Mouse (Mus musculus): ENCODE data around the gene 9430015G10Rik. TPM values are rescaled to one million over a fixed set of nuclear protein-coding genes. Genes with fewer than 3 reads are reported as not detected.
"Not testable (repeated sequence)": the region's sequence is repeated elsewhere in the genome, so short reads cannot be mapped to it uniquely, and the experiment has no call there.

Gene 9430015G10Rik
- polyA plus RNA-seq, 1 experiment from 2014 or later, result 38.4 TPM

DNA sequence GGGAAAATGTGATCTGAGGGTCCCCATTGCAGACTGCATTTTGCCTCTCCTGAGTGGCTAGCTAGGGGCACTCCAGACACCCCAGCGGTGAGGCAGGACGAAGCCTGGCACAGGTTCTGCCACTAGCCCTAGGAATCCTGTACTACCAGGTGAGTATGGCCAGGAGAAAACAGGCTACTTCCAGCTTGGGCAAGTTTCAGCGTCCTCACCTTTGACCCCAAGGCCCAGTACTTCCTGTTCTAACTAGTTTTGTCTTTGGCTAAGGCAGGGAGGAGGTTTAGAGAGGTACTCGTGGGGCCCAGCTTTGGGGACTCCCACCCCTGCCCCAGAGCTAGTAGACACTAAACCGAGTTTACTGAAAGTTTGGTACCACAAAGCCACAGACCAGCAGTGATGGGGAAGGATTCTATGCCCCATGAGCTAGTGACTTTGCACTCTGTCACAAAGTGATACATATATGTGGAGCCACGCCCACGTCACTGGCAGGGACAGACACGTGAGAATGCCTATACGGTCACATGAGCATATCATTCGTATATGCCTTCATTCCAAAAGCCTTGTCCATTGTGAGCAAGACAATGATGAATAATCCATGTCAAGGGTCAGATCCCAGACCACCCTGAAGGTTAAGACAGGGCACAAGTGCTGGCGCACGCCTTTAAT is 24.3 kb downstream of the 9430015G10Rik start:
- Histone ChIP-seq H3K27me3 (ENCODE audit: control insufficient read depth, insufficient read depth, low read length) (no peaks in the 10 kb centered on the region), H3K4me3 (ENCODE audit: low read depth, low read length) (no peak overlapping the region), H3K36me3 (ENCODE audit: control insufficient read depth, insufficient read depth, low read length) (no peaks in the 10 kb centered on the region), H3K4me2 (replicated peaks; ENCODE audit: low read depth, low read length) (no peak overlapping the region), H3K27ac (ENCODE audit: low read length) (no peak overlapping the region), H3K9me3 (ENCODE audit: control insufficient read depth, low read depth, low read length) (no peaks in the 10 kb centered on the region), H3K9ac (replicated peaks; ENCODE audit: low read depth, low read length) (no peak overlapping the region), H3K4me1 (ENCODE audit: control insufficient read depth, insufficient read depth, low read length) (no peaks in the 10 kb centered on the region)
- whole genome bisulfite sequencing, result 74% methylated on average over 12 of the region's 12 CpGs
- no peak for ATAC-seq (ENCODE audit: insufficient number of reproducible peaks, insufficient read depth, low FRiP score, low read depth)

DNA sequence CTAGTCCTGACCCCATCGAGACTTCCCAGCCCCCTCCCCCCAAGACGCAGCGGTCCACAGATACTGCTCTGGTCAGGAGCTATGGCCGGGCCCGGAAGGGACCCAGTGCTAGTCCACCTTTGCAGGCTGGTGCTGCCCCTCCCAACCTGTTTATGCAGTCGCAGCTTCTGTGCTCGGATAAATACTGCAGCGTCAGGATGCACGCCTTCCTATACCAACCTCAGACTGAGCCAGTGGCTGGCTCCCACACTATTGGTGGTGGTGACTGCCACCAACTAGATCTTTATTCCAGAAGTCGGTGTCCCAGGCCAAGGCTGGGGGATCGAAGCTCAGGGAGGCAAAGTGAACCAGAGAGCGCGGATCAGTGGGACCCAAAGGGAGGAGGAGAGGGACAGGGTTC is 25.3 kb downstream of the 9430015G10Rik start:
- 90% methylated on average over 13 of the region's 13 CpGs for WGBS

DNA sequence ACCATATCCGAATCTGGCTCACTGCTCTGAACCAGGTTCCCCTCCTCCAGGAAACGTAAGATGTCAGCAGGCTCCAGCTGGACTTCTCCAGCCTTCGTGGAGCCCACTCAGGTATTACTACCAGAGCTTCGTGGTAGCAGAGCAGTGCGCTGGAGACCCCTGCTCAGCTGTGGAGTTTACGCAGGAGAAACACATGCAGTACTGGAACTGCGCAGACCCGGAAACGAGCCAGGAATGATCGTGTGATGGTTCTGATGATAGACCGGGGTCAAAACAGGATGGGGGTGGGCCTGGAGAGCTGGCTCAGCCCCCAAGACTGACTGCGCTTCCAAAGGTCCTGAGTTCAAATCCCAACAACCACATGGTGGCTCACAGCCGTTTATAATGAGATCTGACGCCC is 26.0 kb downstream of the 9430015G10Rik start:
- H3K27me3 ChIP-seq (ENCODE audit: control insufficient read depth, insufficient read depth, low read length), result no peaks in the 10 kb centered on the region
- no peak overlapping the region for H3K9ac ChIP-seq (replicated peaks; ENCODE audit: low read depth, low read length)
- peaks cover 3% of the 10 kb centered on the region; the same call in 1 of the 2 replicates for H3K9me3 ChIP-seq (ENCODE audit: control insufficient read depth, low read depth, low read length)
- H3K4me3 ChIP-seq (ENCODE audit: low read depth, low read length), result no peak overlapping the region
- no peak overlapping the region for H3K27ac ChIP-seq (ENCODE audit: low read length)
- ATAC-seq (ENCODE audit: insufficient number of reproducible peaks, insufficient read depth, low FRiP score, low read depth), result no peak
- H3K4me1 ChIP-seq (ENCODE audit: control insufficient read depth, insufficient read depth, low read length), result no peaks in the 10 kb centered on the region
- H3K36me3 ChIP-seq (ENCODE audit: control insufficient read depth, insufficient read depth, low read length), result no peaks in the 10 kb centered on the region
- no peak overlapping the region for H3K4me2 ChIP-seq (replicated peaks; ENCODE audit: low read depth, low read length)
- 93% methylated on average over 14 of the region's 14 CpGs for WGBS

More for the DNA sequence above, 25.3 kb downstream of the 9430015G10Rik start:
- no peaks in the 10 kb centered on the region for H3K4me1 ChIP-seq (ENCODE audit: control insufficient read depth, insufficient read depth, low read length)
- no peak overlapping the region for H3K4me2 ChIP-seq (replicated peaks; ENCODE audit: low read depth, low read length)
- no peaks in the 10 kb centered on the region for H3K27me3 ChIP-seq (ENCODE audit: control insufficient read depth, insufficient read depth, low read length)
- H3K9me3 ChIP-seq (ENCODE audit: control insufficient read depth, low read depth, low read length), result peaks cover 3% of the 10 kb centered on the region; the same call in 1 of the 2 replicates
- H3K9ac ChIP-seq (replicated peaks; ENCODE audit: low read depth, low read length), result no peak overlapping the region
- H3K36me3 ChIP-seq (ENCODE audit: control insufficient read depth, insufficient read depth, low read length), result no peaks in the 10 kb centered on the region
- ATAC-seq (ENCODE audit: insufficient number of reproducible peaks, insufficient read depth, low FRiP score, low read depth), result no peak
- H3K27ac ChIP-seq (ENCODE audit: low read length), result no peak overlapping the region
- H3K4me3 ChIP-seq (ENCODE audit: low read depth, low read length), result no peak overlapping the region

DNA sequence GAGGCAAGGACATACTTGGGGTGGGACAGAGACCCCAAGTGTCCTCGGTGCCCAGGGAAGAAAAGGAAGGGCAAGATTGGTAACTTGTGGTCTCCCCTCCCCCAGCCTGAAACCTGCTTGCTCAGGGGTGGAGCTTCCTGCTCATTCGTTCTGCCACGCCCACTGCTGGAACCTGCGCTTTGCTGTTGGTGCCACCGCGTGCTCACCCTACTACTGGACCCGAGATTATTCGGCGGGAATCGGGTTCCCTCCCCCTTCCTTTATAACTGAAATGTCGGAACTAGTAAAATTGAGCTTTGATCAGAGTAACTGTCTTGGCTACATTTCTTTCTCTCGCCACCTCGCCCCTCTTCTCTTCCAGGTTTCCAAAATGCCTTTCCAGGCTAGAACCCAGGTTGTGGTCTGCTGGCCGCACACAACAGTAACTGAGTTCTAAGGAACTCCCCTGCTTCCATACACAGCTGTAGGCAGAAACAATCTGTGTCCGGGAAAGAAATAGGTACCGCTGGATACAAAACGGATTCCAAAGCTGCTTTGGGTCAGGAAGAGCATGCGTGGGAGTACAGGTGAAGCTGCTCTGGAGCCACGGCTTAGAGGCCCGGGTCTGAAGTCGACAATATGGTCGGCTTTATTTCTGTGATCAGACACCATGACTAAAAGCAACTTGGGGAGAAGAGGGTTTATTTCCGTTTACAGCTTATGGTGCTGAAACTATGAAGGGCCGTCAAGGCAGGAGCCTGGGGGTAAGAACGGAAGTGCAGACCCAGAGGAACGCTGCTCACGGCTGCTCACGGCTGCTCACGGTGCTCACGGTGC is 26.7 kb downstream of the 9430015G10Rik start:
- Histone ChIP-seq H3K4me1 (ENCODE audit: control insufficient read depth, insufficient read depth, low read length) (no peaks in the 10 kb centered on the region), H3K27me3 (ENCODE audit: control insufficient read depth, insufficient read depth, low read length) (no peaks in the 10 kb centered on the region), H3K4me3 (ENCODE audit: low read depth, low read length) (no peak overlapping the region), H3K27ac (ENCODE audit: low read length) (no peak overlapping the region), H3K36me3 (ENCODE audit: control insufficient read depth, insufficient read depth, low read length) (no peaks in the 10 kb centered on the region), H3K4me2 (replicated peaks; ENCODE audit: low read depth, low read length) (no peak overlapping the region), H3K9ac (replicated peaks; ENCODE audit: low read depth, low read length) (no peak overlapping the region), H3K9me3 (ENCODE audit: control insufficient read depth, low read depth, low read length) (peaks cover 3% of the 10 kb centered on the region; the same call in 1 of the 2 replicates)
- 93% methylated on average over 30 of the region's 30 CpGs for WGBS
- no peak for ATAC-seq (ENCODE audit: insufficient number of reproducible peaks, insufficient read depth, low FRiP score, low read depth)

DNA sequence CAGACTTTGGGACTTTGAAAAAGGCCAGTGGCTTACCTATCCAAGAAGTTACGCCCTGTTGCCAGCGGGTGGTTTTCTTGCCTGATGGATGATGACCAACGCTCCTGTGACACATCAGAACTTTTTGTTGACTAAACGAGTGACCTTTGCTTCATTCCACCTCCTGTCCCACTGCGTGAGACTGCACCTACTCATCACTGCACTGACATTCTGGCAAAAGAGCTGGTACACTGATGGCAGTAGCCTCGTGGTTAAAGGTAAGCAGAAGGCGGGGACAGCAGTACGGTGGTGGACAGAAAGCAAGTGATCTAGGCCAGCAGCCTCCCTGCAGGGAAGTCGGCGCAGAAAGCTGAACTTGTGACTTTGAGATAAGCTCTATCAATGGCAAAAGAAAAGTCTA is 41.1 kb downstream of the 9430015G10Rik start:
- ATAC-seq (ENCODE audit: insufficient number of reproducible peaks, insufficient read depth, low FRiP score, low read depth); H3K4me2 ChIP-seq (replicated peaks; ENCODE audit: low read depth, low read length); H3K27me3 ChIP-seq (ENCODE audit: control insufficient read depth, insufficient read depth, low read length); H3K4me1 ChIP-seq (ENCODE audit: control insufficient read depth, insufficient read depth, low read length); H3K9me3 ChIP-seq (ENCODE audit: control insufficient read depth, low read depth, low read length); H3K9ac ChIP-seq (replicated peaks; ENCODE audit: low read depth, low read length); H3K27ac ChIP-seq (ENCODE audit: low read length); H3K36me3 ChIP-seq (ENCODE audit: control insufficient read depth, insufficient read depth, low read length); H3K4me3 ChIP-seq (ENCODE audit: low read depth, low read length): not testable (repeated sequence)
- 73% methylated on average over 10 of the region's 10 CpGs for WGBS

DNA sequence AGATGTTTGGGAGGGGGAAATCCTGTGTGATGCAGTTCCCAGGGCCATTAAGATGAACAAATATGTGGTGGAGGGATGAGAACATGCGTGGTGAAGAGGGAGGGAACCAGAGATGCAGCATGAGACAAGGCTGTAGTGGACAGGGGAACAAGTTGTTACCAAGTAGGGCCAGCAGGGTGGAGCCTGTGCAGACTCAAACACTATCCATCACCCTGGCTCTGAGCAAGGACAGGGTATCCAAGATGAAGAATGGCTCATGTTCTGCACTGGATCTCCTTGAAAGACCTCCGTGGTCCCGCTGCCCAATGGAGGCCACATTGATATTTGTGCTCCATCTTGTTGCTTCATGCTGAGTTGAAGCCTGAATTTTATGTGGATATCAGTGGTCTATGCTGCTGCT is 45.0 kb downstream of the 9430015G10Rik start:
- Histone ChIP-seq H3K27me3 (ENCODE audit: control insufficient read depth, insufficient read depth, low read length) (no peaks in the 10 kb centered on the region), H3K27ac (ENCODE audit: low read length) (no peak overlapping the region), H3K4me3 (ENCODE audit: low read depth, low read length) (no peak overlapping the region), H3K4me2 (replicated peaks; ENCODE audit: low read depth, low read length) (no peak overlapping the region), H3K9me3 (ENCODE audit: control insufficient read depth, low read depth, low read length) (no peaks in the 10 kb centered on the region), H3K4me1 (ENCODE audit: control insufficient read depth, insufficient read depth, low read length) (no peaks in the 10 kb centered on the region), H3K36me3 (ENCODE audit: control insufficient read depth, insufficient read depth, low read length) (no peaks in the 10 kb centered on the region), H3K9ac (replicated peaks; ENCODE audit: low read depth, low read length) (no peak overlapping the region)
- ATAC-seq (ENCODE audit: insufficient number of reproducible peaks, insufficient read depth, low FRiP score, low read depth), result no peak
- WGBS, result 91% methylated on average over 3 of the region's 3 CpGs

DNA sequence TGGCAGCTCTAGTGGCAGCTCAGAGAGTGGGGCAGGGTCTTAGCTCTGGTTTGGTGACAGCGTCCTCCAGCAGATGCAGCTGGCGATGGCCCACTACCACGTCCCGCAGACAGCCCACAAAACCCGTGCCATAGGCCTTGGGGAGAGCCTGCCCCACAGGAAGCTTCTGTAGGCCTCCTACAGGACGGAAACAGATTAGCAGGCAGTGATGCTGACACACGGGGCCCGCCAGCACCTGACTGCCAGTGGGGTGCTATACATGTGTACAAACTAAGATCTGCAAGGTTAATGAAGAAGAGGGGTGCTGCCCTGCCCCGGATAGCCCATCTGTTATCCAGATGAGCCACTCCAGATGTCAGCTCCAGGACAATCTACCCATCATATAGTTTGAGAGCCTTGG is 56.7 kb downstream of the 9430015G10Rik start:
- WGBS, result 85% methylated on average over 9 of the region's 9 CpGs
- Histone ChIP-seq H3K27ac (ENCODE audit: low read length) (no peak overlapping the region), H3K27me3 (ENCODE audit: control insufficient read depth, insufficient read depth, low read length) (no peaks in the 10 kb centered on the region), H3K4me1 (ENCODE audit: control insufficient read depth, insufficient read depth, low read length) (no peaks in the 10 kb centered on the region), H3K4me2 (replicated peaks; ENCODE audit: low read depth, low read length) (no peak overlapping the region), H3K9ac (replicated peaks; ENCODE audit: low read depth, low read length) (no peak overlapping the region), H3K4me3 (ENCODE audit: low read depth, low read length) (no peak overlapping the region), H3K36me3 (ENCODE audit: control insufficient read depth, insufficient read depth, low read length) (peaks cover 73% of the 10 kb centered on the region), H3K9me3 (ENCODE audit: control insufficient read depth, low read depth, low read length) (no peaks in the 10 kb centered on the region; the same call in 1 of the 2 replicates)
- no peak for ATAC-seq (ENCODE audit: insufficient number of reproducible peaks, insufficient read depth, low FRiP score, low read depth)

DNA sequence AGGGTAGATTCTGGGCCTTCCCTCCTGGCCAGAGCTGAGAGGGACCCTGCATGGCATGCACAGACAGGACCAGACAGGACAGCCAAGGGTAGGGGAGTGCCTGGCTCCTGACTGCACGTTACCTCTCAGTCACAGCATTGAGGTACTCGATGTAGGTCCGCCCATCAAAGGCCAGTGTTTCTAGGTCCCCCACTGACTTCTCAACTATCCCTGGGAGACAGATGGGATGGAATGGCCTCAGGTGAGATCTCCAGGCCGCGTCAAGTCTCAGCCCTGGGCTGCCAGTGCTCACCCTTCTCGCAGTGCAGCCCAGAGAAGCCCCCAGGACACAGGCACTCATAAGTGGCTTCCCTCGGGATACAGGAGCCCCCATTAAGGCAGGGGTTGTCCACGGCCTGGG is 58.8 kb downstream of the 9430015G10Rik start:
- Histone ChIP-seq H3K27me3 (ENCODE audit: control insufficient read depth, insufficient read depth, low read length) (no peaks in the 10 kb centered on the region), H3K9me3 (ENCODE audit: control insufficient read depth, low read depth, low read length) (no peaks in the 10 kb centered on the region), H3K9ac (replicated peaks; ENCODE audit: low read depth, low read length) (no peak overlapping the region), H3K4me2 (replicated peaks; ENCODE audit: low read depth, low read length) (no peak overlapping the region), H3K4me1 (ENCODE audit: control insufficient read depth, insufficient read depth, low read length) (no peaks in the 10 kb centered on the region), H3K36me3 (ENCODE audit: control insufficient read depth, insufficient read depth, low read length) (peaks cover 90% of the 10 kb centered on the region), H3K4me3 (ENCODE audit: low read depth, low read length) (no peak overlapping the region), H3K27ac (ENCODE audit: low read length) (no peak overlapping the region)
- 90% methylated on average over 8 of the region's 8 CpGs for WGBS
- no peak for ATAC-seq (ENCODE audit: insufficient number of reproducible peaks, insufficient read depth, low FRiP score, low read depth)

Data from stomach, embryonic 14.5 days (tissue).